Mouse (Mus musculus): Measurements from ENCODE around the gene Tmem219.
"Not testable (repeated sequence)": the region's sequence is repeated elsewhere in the genome, so short reads cannot be mapped to it uniquely, and the experiment has no call there.

The Tmem219 gene

GRCm38 (mm10) chr7:126921563-126921962, 1.2 kb downstream of the Tmem219 start:
- no peak for DNase-seq

GRCm38 (mm10) chr7:126919973-126920372, 2.7 kb downstream of the Tmem219 start:
- DNase-seq, result no peak

- not testable (repeated sequence) for DNase-seq
Measured at GRCm38 (mm10) chr7:126918356-126918755, 4.4 kb downstream of the Tmem219 start.

- no peak for DNase-seq
Measured at GRCm38 (mm10) chr7:126914844-126915243, 7.9 kb downstream of the Tmem219 start.

GRCm38 (mm10) chr7:126905590-126905989, 17.1 kb downstream of the Tmem219 start:
- DNase-seq, result no peak

- DNase-seq, result not testable (repeated sequence)
Measured at GRCm38 (mm10) chr7:126899781-126900180, 22.9 kb downstream of the Tmem219 start.

- peak; percentile 96 for DNase-seq
Measured at GRCm38 (mm10) chr7:126898102-126898990, 24.4 kb downstream of the Tmem219 start.

- DNase-seq, result no peak
Measured at GRCm38 (mm10) chr7:126897390-126898101, 25.2 kb downstream of the Tmem219 start.

GRCm38 (mm10) chr7:126896912-126897311, 25.8 kb downstream of the Tmem219 start:
- no peak for DNase-seq

GRCm38 (mm10) chr7:126888852-126889251, 33.9 kb downstream of the Tmem219 start:
- peak; percentile 25 for DNase-seq

- DNase-seq, result no peak
Measured at GRCm38 (mm10) chr7:126887281-126887680, 35.4 kb downstream of the Tmem219 start.

GRCm38 (mm10) chr7:126884286-126885164, 38.2 kb downstream of the Tmem219 start, which contains the start of gene Taok2:
Taok2 (minus strand) TSS chr7:126884703.
- peak; percentile 99 for DNase-seq

GRCm38 (mm10) chr7:126883731-126884181, 39.0 kb downstream of the Tmem219 start:
- peak; percentile 37 for DNase-seq

- DNase-seq, result no peak
Measured at GRCm38 (mm10) chr7:126881040-126881439, 41.7 kb downstream of the Tmem219 start.

- no peak for DNase-seq
Measured at GRCm38 (mm10) chr7:126877239-126877638, 45.5 kb downstream of the Tmem219 start.

- DNase-seq, result no peak
Measured at GRCm38 (mm10) chr7:126870520-126870891, 52.2 kb downstream of the Tmem219 start.

GRCm38 (mm10) chr7:126869780-126870519, 52.8 kb downstream of the Tmem219 start:
- DNase-seq, result no peak

- no peak for DNase-seq
Measured at GRCm38 (mm10) chr7:126868003-126868402, 54.7 kb downstream of the Tmem219 start.

GRCm38 (mm10) chr7:126867534-126867933, 55.2 kb downstream of the Tmem219 start:
- DNase-seq, result no peak

GRCm38 (mm10) chr7:126863791-126864190, 58.9 kb downstream of the Tmem219 start:
- no peak for DNase-seq

- peak; percentile 99 for DNase-seq
Measured at GRCm38 (mm10) chr7:126862147-126862784, 60.5 kb downstream of the Tmem219 start, which contains the start of gene Ino80e. Ino80e (minus strand) TSS chr7:126862377.
